Mouse (Mus musculus): ENCODE results near the gene Hoxa7. TPM values are rescaled to one million over a fixed set of nuclear protein-coding genes. Genes with fewer than 3 reads are reported as not detected.
A peak's percentile ranks its signal among the peaks of the same experiment; 100 is the strongest.

Gene Hoxa7
- polyA plus RNA-seq, 1 experiment: not detected

GRCm38 (mm10) chr6:52165441-52166370 is 55.9 kb downstream of the Hoxa7 start:
- H3K4me1 ChIP-seq (ENCODE audit: control insufficient read depth, insufficient read depth, low read length): peaks cover 11% of the 10 kb centered on the region
- H3K27ac ChIP-seq (ENCODE audit: insufficient read depth, low read depth, low read length): no peak overlapping the region
- TF ChIP-seq POLR2A (IDR thresholded peaks at IDR 0.05; ENCODE audit: borderline replicate concordance, low read depth, low read length) (no peak), CTCF (IDR thresholded peaks at IDR 0.05; ENCODE audit: low read depth, low read length) (no peak)
- no peak overlapping the region for H3K4me3 ChIP-seq (ENCODE audit: insufficient read depth, low read length)

- no peak for TF ChIP-seq POLR2A (IDR thresholded peaks at IDR 0.05; ENCODE audit: borderline replicate concordance, low read depth, low read length)
- no peak for TF ChIP-seq CTCF (IDR thresholded peaks at IDR 0.05; ENCODE audit: low read depth, low read length)
- H3K4me3 ChIP-seq (ENCODE audit: insufficient read depth, low read length): peak within 1 kb of the TSS; percentile 50
- peaks cover 15% of the 10 kb centered on the region for H3K4me1 ChIP-seq (ENCODE audit: control insufficient read depth, insufficient read depth, low read length)
- no peak within 1 kb of the TSS for H3K27ac ChIP-seq (ENCODE audit: insufficient read depth, low read depth, low read length)
These were observed 56.8 kb downstream of the Hoxa7 start, which contains the start of gene Hoxa2 for GRCm38 (mm10) chr6:52164626-52165440. Hoxa2 (minus strand) TSS chr6:52164831.

Other genes starting within 250 kb of the Hoxa7 start
- gene Skap2, start 209.3 kb downstream of the Hoxa7 start, polyA plus RNA-seq (2012; ENCODE audit: insufficient read depth, insufficient read length, missing spikeins): 253 and 257 TPM in 2 replicates
- gene Hoxa1, start 63.5 kb downstream of the Hoxa7 start, polyA plus RNA-seq (2012; ENCODE audit: insufficient read depth, insufficient read length, missing spikeins): 1.1 and 2.2 TPM in 2 replicates
- not detected in 2 replicates for gene Hoxa2, start 57.0 kb downstream of the Hoxa7 start, polyA plus RNA-seq (2012; ENCODE audit: insufficient read depth, insufficient read length, missing spikeins)
- not detected in 2 replicates for gene 5730596B20Rik, start 44.4 kb downstream of the Hoxa7 start, polyA plus RNA-seq (2012; ENCODE audit: insufficient read depth, insufficient read length, missing spikeins)
- 1.0 and 1.2 TPM in 2 replicates for gene Hoxa4, start 30.1 kb downstream of the Hoxa7 start, polyA plus RNA-seq (2012; ENCODE audit: insufficient read depth, insufficient read length, missing spikeins)
- gene Hoxa5, start 17.3 kb downstream of the Hoxa7 start, polyA plus RNA-seq (2012; ENCODE audit: insufficient read depth, insufficient read length, missing spikeins): not detected in 2 replicates
- not detected in 2 replicates for gene Hoxa6, start 13.1 kb downstream of the Hoxa7 start, polyA plus RNA-seq (2012; ENCODE audit: insufficient read depth, insufficient read length, missing spikeins)
- not detected in 2 replicates for gene Hoxa3, start 8.5 kb downstream of the Hoxa7 start, polyA plus RNA-seq (2012; ENCODE audit: insufficient read depth, insufficient read length, missing spikeins)
- gene Gm28308, start 8.5 kb downstream of the Hoxa7 start, polyA plus RNA-seq (2012; ENCODE audit: insufficient read depth, insufficient read length, missing spikeins): not detected in 2 replicates
- gene Hoxa9, start 9.2 kb upstream of the Hoxa7 start, polyA plus RNA-seq (2012; ENCODE audit: insufficient read depth, insufficient read length, missing spikeins): not detected in 2 replicates
- 0.54 TPM in 1 of 2 replicates, not detected in the other for gene Hoxa10, start 19.0 kb upstream of the Hoxa7 start, polyA plus RNA-seq (2012; ENCODE audit: insufficient read depth, insufficient read length, missing spikeins)
- gene Hoxa11, start 24.0 kb upstream of the Hoxa7 start, polyA plus RNA-seq (2012; ENCODE audit: insufficient read depth, insufficient read length, missing spikeins): 0.25 TPM in 1 of 2 replicates, not detected in the other
- not detected in 2 replicates for gene Hoxa13, start 39.0 kb upstream of the Hoxa7 start, polyA plus RNA-seq (2012; ENCODE audit: insufficient read depth, insufficient read length, missing spikeins)
- not detected in 2 replicates for gene Evx1, start 91.6 kb upstream of the Hoxa7 start, polyA plus RNA-seq (2012; ENCODE audit: insufficient read depth, insufficient read length, missing spikeins)